Mouse (Mus musculus): ENCODE results near the gene Hephl1.

Hephl1 gene

DNA sequence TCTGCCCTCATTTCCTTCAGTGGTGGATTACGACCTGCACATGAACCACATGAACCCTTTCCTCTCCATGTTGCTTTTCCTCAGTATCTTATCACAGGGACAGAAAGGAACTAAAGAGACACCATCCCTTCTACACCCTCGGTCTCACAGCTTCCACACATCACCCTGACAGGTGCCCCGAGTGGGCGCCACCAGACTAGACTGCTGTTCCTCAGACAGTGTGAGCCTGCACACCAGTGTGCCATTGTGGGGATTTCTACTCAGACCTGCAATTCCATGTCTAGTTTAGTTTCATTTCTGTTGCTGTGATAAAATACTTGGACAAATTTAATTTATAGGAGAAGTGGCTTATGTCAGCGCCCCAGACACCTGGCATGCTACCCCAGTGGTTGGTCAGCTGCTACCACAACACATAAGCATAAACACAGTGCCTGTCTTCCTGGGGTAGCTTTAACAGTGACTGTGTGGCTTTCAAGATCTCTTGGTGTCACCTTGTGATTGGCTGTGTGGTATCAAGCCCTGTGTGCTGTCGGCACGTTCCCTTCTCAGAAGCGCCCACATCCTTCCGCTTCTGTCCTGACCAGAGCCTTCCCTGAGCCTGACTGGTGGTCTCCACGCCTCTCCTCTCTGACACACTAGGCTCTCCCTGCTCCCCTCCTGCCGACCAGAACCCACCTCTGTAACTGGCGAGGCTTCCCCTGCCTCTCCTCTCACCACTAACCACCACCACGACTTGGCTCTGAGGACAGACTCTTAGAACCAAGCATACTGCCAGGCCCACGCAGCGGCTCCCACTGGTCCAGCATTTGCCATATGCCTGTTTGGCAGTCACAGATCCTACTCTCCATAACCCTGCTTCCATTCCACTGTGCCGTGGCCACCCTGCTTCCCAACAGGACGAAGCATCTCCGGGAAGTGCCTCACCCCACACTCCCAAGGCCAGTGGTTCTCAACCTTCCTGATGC, 93.8 kb downstream of the Hephl1 start:
- 72% methylated on average over 18 of the region's 18 CpGs for WGBS

DNA sequence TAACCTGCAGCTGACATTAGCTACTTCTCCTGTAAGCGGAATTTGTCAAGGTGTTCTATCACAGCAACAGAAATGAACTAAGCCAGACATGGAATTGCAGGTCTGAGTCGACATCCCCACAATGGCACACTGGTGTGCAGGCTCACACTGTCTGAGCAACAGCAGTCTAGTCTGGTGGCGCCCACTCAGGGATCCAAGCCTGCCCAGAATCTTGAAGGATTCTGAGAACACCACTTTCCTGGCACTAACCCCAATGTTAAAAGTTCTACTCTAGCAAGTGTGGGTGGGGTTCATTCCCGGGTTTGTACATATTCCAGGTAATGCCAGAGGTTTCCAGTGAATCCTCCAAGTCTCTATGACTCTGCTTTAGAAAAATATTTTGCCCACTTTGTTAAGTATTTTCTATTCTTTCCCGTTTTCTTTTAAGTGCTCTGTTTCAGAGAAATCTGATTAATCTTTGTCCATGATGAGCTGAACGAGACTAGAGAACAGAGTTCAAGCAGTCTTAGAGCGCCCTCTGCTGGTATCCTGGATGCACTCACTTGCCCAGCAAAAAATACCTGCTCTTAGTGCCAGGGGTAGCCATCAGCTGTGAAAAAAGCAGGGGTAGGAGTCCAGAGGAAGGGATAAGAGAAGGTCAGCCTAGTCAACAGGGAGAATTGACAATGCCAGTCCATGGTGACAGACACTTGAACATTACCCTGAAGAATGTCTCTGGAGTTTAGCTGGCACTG, 96.5 kb downstream of the Hephl1 start:
- 33% methylated on average over 7 of the region's 7 CpGs for WGBS

DNA sequence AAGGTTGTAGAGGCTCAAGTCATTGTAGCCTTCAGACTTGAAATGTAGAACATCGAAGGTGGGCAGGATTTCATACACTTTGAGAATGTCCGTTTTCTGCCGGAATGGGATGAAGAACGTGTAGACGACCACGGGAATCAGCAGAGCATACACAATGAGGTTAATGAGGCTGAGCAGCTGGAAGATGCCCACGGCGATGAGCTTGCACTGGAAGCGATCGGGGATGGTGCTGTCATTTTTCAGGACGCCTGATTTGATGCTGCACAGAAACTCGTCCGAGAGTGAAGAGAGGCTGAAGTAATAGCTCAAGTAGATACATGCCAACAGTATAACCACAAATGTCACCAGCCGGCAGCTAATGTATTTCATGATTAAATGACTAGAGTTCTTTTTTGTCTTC, 104.3 kb downstream of the Hephl1 start:
- 81% methylated on average over 14 of the region's 14 CpGs for WGBS

DNA sequence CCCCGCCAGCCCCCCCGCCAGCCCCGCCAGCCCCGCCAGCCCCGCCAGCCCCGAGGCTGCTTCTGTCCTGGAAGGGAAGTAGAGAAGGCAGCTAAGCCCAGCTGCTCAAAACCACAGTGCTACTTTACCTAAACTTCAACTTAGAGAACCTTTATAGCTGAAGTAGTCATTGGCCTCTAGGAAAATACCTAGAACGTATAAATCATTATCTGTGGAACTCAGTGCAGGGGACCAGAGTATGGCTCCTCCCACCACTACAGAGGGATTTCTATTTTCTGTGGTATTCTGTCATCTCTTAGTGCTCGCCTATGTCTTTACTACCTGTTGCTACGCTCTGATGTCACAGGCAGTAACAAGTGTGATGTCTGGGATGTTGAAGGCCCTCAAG, 107.6 kb downstream of the Hephl1 start:
- 74% methylated on average over 8 of the region's 9 CpGs for WGBS

DNA sequence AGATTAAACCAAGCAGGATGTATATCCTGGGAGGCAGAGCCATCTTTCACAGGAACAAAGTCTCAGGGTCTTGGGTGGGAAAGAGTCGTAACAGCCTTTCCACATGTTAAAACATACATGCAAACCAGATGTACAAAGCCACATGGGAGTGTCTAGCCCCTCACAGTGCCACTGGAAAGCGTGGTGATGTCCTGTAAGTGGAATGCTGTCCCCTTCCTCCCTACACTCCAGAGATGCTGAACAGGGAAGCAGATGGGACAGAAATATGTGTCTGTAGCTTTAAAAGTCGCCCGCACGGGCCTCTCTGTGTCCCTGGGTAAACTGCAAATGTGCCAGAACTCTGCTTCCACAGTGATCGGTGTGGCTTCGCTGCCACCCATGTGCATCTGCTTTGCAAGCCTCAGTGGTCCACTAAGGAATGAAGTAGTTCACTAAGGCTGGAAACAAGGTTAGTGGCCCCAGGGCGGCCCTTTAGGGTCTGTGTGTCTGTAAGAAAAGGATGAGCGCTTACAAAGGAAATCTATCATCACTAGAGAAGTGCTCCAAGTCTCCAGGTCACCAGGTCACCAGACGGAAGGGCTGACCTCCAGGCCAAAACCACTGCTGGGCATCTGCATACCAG, 108.1 kb downstream of the Hephl1 start:
- WGBS, result 53% methylated on average over 10 of the region's 10 CpGs

DNA sequence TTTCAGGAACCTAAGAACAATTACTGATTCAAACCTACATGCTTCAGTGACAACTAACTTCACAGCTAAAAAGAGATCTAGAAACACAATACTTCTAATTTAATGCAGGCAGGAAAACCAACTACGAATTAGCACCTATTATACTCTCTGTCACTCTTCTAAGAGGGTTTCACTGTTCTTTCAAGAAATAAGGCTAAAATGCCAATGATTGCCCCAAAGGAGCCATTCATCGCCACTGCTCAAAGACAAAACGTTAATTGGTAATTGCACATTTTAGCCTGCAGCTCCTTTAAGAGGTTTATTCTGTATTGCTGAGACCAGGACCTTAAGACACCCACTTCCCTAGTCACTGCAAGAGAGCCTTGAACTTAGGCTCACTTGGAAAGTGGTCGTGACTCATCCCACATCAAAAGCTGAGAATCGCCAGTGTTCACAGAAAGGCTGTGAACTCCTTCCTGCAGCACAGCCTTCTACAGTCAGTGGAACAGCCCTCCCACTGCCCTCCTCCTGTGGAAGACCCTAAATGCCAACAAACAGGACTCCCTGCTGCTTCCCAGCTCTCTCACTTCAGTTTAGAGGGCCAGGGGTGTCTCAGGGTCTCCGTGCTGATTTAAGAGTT, 108.8 kb downstream of the Hephl1 start:
- WGBS, result 54% methylated on average over 6 of the region's 6 CpGs
